Mouse (Mus musculus): ENCODE results near the gene Elavl4.

Gene Elavl4

GRCm38 (mm10) chr4:110264345-110264943 is 87.3 kb downstream of the Elavl4 start:
- no peak for DNase-seq

- no peak for DNase-seq
Measured at GRCm38 (mm10) chr4:110257360-110257759, 94.3 kb downstream of the Elavl4 start.

GRCm38 (mm10) chr4:110255617-110256016 is 96.1 kb downstream of the Elavl4 start:
- no peak for DNase-seq

GRCm38 (mm10) chr4:110250055-110250454 is 101.7 kb downstream of the Elavl4 start:
- no peak for DNase-seq

- DNase-seq: no peak
Measured at GRCm38 (mm10) chr4:110242879-110243278, 108.8 kb downstream of the Elavl4 start.

- no peak for DNase-seq
Measured at GRCm38 (mm10) chr4:110234554-110234953, 117.2 kb downstream of the Elavl4 start.

GRCm38 (mm10) chr4:110232327-110232726 is 119.4 kb downstream of the Elavl4 start:
- no peak for DNase-seq

GRCm38 (mm10) chr4:110231799-110232198 is 119.9 kb downstream of the Elavl4 start:
- DNase-seq: no peak

- no peak for DNase-seq
Measured at GRCm38 (mm10) chr4:110229652-110230051, 122.1 kb downstream of the Elavl4 start.

- DNase-seq: no peak
Measured at GRCm38 (mm10) chr4:110229238-110229637, 122.5 kb downstream of the Elavl4 start.

- no peak for DNase-seq
Measured at GRCm38 (mm10) chr4:110227621-110228031, 124.1 kb downstream of the Elavl4 start.

- DNase-seq: no peak
Measured at GRCm38 (mm10) chr4:110225492-110225891, 126.2 kb downstream of the Elavl4 start.

- DNase-seq: no peak
Measured at GRCm38 (mm10) chr4:110218819-110219218, 132.9 kb downstream of the Elavl4 start.

- DNase-seq: no peak
Measured at GRCm38 (mm10) chr4:110217553-110217952, 134.2 kb downstream of the Elavl4 start.

GRCm38 (mm10) chr4:110214543-110214942 is 137.2 kb downstream of the Elavl4 start:
- no peak for DNase-seq

GRCm38 (mm10) chr4:110213666-110214065 is 138.0 kb downstream of the Elavl4 start:
- DNase-seq: no peak

- DNase-seq: no peak
Measured at GRCm38 (mm10) chr4:110210246-110210645, 141.5 kb downstream of the Elavl4 start.

GRCm38 (mm10) chr4:110209613-110210012 is 142.1 kb downstream of the Elavl4 start:
- DNase-seq: no peak

GRCm38 (mm10) chr4:110201680-110202079 is 150.0 kb downstream of the Elavl4 start:
- DNase-seq: no peak

- no peak for DNase-seq
Measured at GRCm38 (mm10) chr4:110199897-110200296, 151.8 kb downstream of the Elavl4 start.

GRCm38 (mm10) chr4:110198600-110198999 is 153.1 kb downstream of the Elavl4 start:
- no peak for DNase-seq

- DNase-seq: no peak
Measured at GRCm38 (mm10) chr4:110177263-110177662, 174.4 kb downstream of the Elavl4 start.

GRCm38 (mm10) chr4:110172028-110172427 is 179.7 kb downstream of the Elavl4 start:
- DNase-seq: no peak

GRCm38 (mm10) chr4:110165217-110165616 is 186.5 kb downstream of the Elavl4 start:
- no peak for DNase-seq

GRCm38 (mm10) chr4:110161600-110161999 is 190.1 kb downstream of the Elavl4 start:
- DNase-seq: no peak

Measured in thymus, adult 18-20 months (tissue).